Mouse (Mus musculus) thymus, adult 2 months (tissue): ENCODE measurements around the gene Gse1.

Experiments
- CTCF ChIP-seq: fragments of 200-500 bp; IDR thresholded peaks from 2 replicates; pipeline ENCODE4 v1.5.1; 2012; ENCODE audit warnings: mild to moderate bottlenecking, control low read depth, low read length, moderate library complexity, borderline replicate concordance; ENCODE audit not compliant: control insufficient read depth, poor library complexity, insufficient read depth; ENCODE audit errors: extremely low read depth
- POLR2A ChIP-seq: fragments of 200-500 bp; IDR thresholded peaks from 2 replicates; pipeline ENCODE4 v1.6.1; 2012; ENCODE audit warnings: mild to moderate bottlenecking, low read length, control low read depth, moderate library complexity; ENCODE audit not compliant: control insufficient read depth, poor library complexity, insufficient read depth; ENCODE audit errors: extremely low read depth

DNA sequence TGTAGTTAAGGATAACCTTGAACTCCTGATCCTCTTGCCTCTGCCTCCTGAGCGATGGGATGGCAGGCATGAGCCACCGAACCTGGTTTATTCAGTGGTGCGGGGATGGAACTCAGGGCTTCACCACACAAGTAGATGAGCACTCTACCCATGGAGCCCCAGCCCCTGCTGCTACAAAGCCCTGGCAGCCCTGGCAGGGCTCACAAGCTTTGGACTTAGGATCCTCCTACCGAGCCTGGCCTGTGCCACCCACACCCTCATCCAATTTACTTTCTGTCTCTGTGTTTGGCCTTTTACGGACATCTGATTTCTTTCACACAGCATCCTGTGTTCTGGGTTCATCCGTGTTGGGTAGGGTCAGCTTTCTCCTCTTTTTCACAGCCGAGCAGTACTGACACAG lies 88.5 kb downstream of the Gse1 start:
- TF ChIP-seq CTCF (no peak), POLR2A (no peak)
